Mouse (Mus musculus) mammary gland, adult 2 months (tissue): ENCODE data around the gene Slc7a6os. TPM values are rescaled to one million over a fixed set of nuclear protein-coding genes. Genes with fewer than 3 reads are reported as not detected.

ENCODE experiments used
- polyA plus RNA-seq: library from polyadenylated mRNA; depleted of rRNA; stranded (reverse); fragments of >200 nt; gene quantifications from 2 replicates; pipeline ENCODE4 v1.2.3, GENCODE M21; 2012; ENCODE audit warnings: low replicate concordance; rRNA removed

Slc7a6os gene
- 14.5 and 21.3 TPM in 2 replicates for polyA plus RNA-seq

DNA sequence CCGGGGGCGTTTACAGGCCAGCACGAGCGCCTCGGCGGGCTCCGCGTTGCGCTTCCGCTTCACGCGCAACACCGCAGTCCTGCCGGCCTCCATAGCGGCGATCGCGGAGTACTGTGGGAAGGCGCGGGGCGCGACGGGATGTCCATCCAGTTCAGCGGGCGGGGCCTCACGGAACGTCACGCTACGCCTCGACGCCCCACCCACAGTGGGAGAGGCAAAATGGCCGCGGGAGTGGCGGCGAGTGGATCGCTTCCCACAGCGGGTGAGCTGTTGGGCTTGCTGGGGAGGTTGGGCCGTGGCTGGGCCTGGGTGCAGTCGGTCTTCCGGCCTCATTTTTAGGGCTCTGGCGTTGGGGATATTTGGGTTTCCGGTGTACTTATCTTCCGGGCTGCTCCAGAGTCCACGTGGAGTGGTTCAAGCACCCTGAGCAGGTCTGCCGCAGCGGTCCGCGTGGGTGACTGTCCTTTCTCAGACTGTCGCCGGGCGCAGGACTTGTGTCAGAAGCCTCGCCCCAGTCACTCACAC, at the start of gene Slc7a6os, which contains the start of gene Prmt7:
TSS of gene Slc7a6os (minus strand) at position 115 of the 525 bp plus-strand sequence.
TSS of gene Prmt7 (plus strand) at position 116 of the 525 bp plus-strand sequence.

DNA sequence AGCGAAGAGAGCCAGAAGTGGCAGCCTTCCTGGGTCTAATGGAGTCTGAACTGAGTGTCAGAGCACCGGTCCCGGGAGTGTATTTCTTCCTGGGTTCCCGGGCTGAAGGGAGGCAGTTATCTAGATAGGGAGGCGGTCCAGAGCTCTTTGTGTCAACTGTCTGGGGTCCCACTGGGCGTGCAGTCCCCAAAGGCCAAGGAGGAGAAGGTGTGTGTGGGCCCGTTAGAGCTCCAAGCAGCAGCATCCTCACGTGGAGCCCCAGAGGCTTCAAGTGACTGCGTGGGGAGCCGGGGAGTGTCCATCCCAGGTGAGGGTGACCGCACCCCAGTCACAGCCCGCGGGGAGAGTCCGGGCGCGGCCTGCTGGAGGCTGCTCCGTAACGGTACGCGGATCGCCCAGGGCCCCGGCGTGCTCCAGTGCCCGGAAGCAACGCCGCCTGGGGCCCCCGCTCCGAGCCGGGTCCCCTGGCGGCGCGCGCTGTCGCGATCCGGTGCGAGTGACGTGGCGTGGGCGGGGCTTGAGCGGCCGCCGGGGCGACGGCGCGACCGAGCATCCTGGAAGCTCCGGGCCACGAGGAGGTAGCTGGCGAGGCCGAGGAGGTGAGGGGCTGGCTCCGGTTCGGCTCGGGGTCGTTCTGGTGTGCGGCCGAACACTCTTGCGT, 42.2 kb downstream of the Slc7a6os start, which contains the start of gene Slc7a6:
TSS of gene Slc7a6 (plus strand) at position 502 of the 661 bp plus-strand sequence.

Other genes with a start within 250 kb of the Slc7a6os start
- 43.9 and 52.9 TPM in 2 replicates for gene Slc12a4, start 244.8 kb downstream of the Slc7a6os start, polyA plus RNA-seq
- 0.67 and 0.73 TPM in 2 replicates for gene Dpep3, start 231.5 kb downstream of the Slc7a6os start, polyA plus RNA-seq
- gene Dus2, start 219.6 kb downstream of the Slc7a6os start, polyA plus RNA-seq: 16.2 and 27.0 TPM in 2 replicates
- gene Dpep2nb, start 205.0 kb downstream of the Slc7a6os start, polyA plus RNA-seq: not detected in 2 replicates
- 10.0 and 17.6 TPM in 2 replicates for gene Ddx28, start 199.1 kb downstream of the Slc7a6os start, polyA plus RNA-seq
- 29.5 and 59.1 TPM in 2 replicates for gene Nfatc3, start 152.1 kb downstream of the Slc7a6os start, polyA plus RNA-seq
- 20.9 and 24.4 TPM in 2 replicates for gene Esrp2, start 74.0 kb downstream of the Slc7a6os start, polyA plus RNA-seq
- gene Pla2g15, start 60.5 kb downstream of the Slc7a6os start, polyA plus RNA-seq: 25.3 and 27.1 TPM in 2 replicates
- 30.1 and 60.5 TPM in 2 replicates for gene Slc7a6, start 42.1 kb downstream of the Slc7a6os start, polyA plus RNA-seq
- 20.5 and 30.4 TPM in 2 replicates for gene Prmt7, start within 50 bp of the Slc7a6os start, polyA plus RNA-seq
- gene Smpd3, start 127.1 kb upstream of the Slc7a6os start, polyA plus RNA-seq: 14.2 TPM in 2 replicates
- 2.5 and 2.9 TPM in 2 replicates for gene Zfp90, start 204.4 kb upstream of the Slc7a6os start, polyA plus RNA-seq